Mouse (Mus musculus) G1E (cell line): ENCODE data around the gene Gm12394. TPM values are rescaled to one million over a fixed set of nuclear protein-coding genes. Genes with fewer than 3 reads are reported as not detected.

Experiments
- ATAC-seq: 2 replicates; pipeline ENCODE4 v1.8.0; 2016; ENCODE audit warnings: mild to moderate bottlenecking; ENCODE audit not compliant: insufficient number of reproducible peaks, poor library complexity, low FRiP score, severe bottlenecking; ENCODE audit errors: extremely low read depth
- DNase-seq: peaks from one replicate; pipeline ENCODE4 v3.0.0; 2012; ENCODE audit warnings: low spot score
- H3K27me3 ChIP-seq: 2 replicates; pipeline ENCODE4 v1.6.1; 2012; ENCODE audit warnings: mild to moderate bottlenecking, low read length, inconsistent platforms; ENCODE audit not compliant: insufficient read depth
- H3K36me3 ChIP-seq: replicated peaks from 2 replicates; pipeline ENCODE3; 2012; ENCODE audit warnings: mild to moderate bottlenecking, inconsistent platforms
- H3K4me1 ChIP-seq: 2 replicates; pipeline ENCODE4 v1.6.1; 2012; ENCODE audit warnings: low read depth, low read length, inconsistent platforms, mixed read lengths; ENCODE audit not compliant: insufficient read depth
- H3K4me3 ChIP-seq: 2 replicates; pipeline ENCODE4 v1.5.1; 2012; ENCODE audit warnings: low read depth, mild to moderate bottlenecking, inconsistent platforms, low read length, moderate library complexity, mixed read lengths
- H3K9me3 ChIP-seq: replicated peaks from 2 replicates; pipeline ENCODE4 v1.6.1; 2012; ENCODE audit warnings: inconsistent platforms
- CTCF ChIP-seq: IDR thresholded peaks from 2 replicates; pipeline ENCODE4 v1.5.1; 2012; ENCODE audit warnings: low read depth, low read length, inconsistent platforms, mixed read lengths
- GATA1 ChIP-seq: IDR thresholded peaks from 2 replicates; pipeline ENCODE4 v1.6.1; 2012; ENCODE audit warnings: borderline replicate concordance, low read length, inconsistent platforms, mixed read lengths
- GATA2 ChIP-seq: IDR thresholded peaks from 2 replicates; pipeline ENCODE4 v1.6.1; 2012; ENCODE audit warnings: low read depth, low read length, inconsistent platforms, borderline replicate concordance
- POLR2AphosphoS5 ChIP-seq: IDR thresholded peaks from 2 replicates; pipeline ENCODE4 v1.6.1; 2012; ENCODE audit warnings: low read depth, low read length, inconsistent platforms; ENCODE audit not compliant: insufficient replicate concordance
- TAL1 ChIP-seq: conservative IDR thresholded peaks from 2 replicates; pipeline ENCODE4 v1.6.1; 2012; ENCODE audit warnings: low read depth, low read length, inconsistent platforms, mixed read lengths
- polyA plus RNA-seq: library from polyadenylated mRNA; stranded (reverse); fragments of >175 nt; gene quantifications from 2 replicates; pipeline ENCODE4 v1.2.3, GENCODE M21; 2012
- total RNA-seq, 2 experiments: library from RNA; stranded (forward) in 1 of 2; stranded (reverse) in 1 of 2; fragments of 200-1000 nt in 1 of 2; fragments of >200 nt in 1 of 2; fragmentation: Nextera tagmentation in 1 of 2; gene quantifications; 2 replicates each; pipeline ENCODE4 v1.2.3; 2014 to 2017

Gene Gm12394
- total and polyA plus RNA-seq, 3 experiments: 0.60 TPM; not detected in 2

DNA sequence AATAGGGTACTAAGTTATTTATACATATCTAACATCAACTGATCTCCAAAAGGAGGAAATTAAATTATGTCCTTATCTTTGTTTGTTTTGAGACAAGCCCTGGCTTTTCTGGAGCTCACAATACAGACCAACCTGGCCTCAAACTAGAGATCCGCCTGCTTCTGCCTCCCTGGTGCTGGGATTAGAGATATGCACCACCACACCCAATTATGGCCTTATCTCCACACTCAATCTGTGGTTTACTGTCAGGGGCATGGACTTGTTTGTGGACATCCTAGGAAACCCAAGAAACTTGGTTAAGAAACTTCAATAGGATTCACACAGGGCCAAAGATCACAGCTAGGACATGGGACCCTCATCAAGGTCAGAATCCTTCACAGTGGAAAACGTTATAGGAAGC, 21.1 kb upstream of the Gm12394 start:
- H3K36me3 ChIP-seq: peaks cover 34% of the 10 kb centered on the region
- no peak overlapping the region for H3K4me3 ChIP-seq
- peaks cover 75% of the 10 kb centered on the region for H3K4me1 ChIP-seq
- H3K27me3 ChIP-seq: no peaks in the 10 kb centered on the region
- DNase-seq (no peak), ATAC-seq (no peak)
- H3K9me3 ChIP-seq: peaks cover 3% of the 10 kb centered on the region
- no peak for TF ChIP-seq POLR2AphosphoS5
- TF ChIP-seq TAL1: peak; percentile 16; the same call in 1 of the 2 replicates

DNA sequence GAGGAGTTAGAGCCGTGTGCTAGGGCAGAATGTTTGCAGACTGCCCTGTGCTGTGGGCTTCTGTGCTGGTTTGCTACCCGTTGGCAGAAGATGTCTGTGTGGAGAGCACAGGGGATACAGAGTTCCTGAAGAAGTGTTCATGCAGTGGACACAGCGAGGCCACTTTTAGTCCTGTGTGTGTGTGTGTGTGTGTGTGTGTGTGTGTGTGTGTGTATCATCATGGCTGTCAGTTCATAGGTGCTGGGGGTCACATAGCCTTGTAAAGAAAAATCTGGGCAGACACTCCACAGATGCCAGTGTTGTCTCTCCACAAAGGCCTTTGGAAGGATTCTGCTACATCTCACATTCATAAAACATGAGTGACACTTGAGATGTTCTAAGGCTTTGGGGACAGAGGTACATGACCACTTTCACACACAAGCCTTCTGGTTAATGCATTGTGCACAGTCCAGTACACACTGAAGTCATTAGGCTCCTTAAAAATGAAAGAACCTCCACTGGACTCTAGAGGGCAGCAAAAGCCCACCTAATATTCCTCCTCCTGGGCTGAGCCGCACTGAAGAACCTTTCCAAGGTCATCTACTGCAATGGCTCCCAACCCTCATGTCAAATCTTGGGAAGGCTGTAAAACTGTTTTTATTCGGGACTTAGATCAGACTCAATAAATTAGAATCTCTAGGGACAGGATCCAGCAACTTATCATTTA, 20.2 kb upstream of the Gm12394 start:
- TF ChIP-seq GATA2: no peak
- TF ChIP-seq GATA1: no peak
- no peak for TF ChIP-seq CTCF
- H3K27me3 ChIP-seq: no peaks in the 10 kb centered on the region
- peaks cover 42% of the 10 kb centered on the region for H3K36me3 ChIP-seq
- peaks cover 3% of the 10 kb centered on the region for H3K9me3 ChIP-seq
- H3K4me1 ChIP-seq: peaks cover 78% of the 10 kb centered on the region
- no peak for DNase-seq
- H3K4me3 ChIP-seq: no peak overlapping the region
- ATAC-seq: no peak

DNA sequence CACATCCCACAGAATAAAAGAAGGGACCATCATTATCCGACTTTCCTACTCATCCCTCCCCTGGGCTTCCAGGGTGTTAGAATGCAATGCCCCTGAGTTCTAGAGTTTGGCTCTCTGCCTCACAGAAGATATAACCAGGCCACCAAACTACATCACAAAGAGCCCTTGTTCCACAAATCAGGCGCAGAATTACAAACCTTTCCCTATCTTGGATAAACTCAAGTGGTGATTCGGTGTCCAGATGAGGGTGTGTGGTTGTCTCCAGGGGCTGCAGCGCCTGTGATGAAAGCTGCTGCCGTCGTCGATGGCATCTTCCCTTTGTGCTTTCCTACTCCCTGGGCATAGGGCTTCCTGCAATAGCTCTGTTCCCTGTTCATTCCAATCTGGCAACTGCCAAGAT, 17.6 kb upstream of the Gm12394 start, which contains the start of gene Fam205c:
TSS of gene Fam205c (minus strand) at position 101 of the 400 bp plus-strand sequence.
- H3K4me3 ChIP-seq: peak within 1 kb of the TSS; percentile 36; the same call in 1 of the 2 replicates

DNA sequence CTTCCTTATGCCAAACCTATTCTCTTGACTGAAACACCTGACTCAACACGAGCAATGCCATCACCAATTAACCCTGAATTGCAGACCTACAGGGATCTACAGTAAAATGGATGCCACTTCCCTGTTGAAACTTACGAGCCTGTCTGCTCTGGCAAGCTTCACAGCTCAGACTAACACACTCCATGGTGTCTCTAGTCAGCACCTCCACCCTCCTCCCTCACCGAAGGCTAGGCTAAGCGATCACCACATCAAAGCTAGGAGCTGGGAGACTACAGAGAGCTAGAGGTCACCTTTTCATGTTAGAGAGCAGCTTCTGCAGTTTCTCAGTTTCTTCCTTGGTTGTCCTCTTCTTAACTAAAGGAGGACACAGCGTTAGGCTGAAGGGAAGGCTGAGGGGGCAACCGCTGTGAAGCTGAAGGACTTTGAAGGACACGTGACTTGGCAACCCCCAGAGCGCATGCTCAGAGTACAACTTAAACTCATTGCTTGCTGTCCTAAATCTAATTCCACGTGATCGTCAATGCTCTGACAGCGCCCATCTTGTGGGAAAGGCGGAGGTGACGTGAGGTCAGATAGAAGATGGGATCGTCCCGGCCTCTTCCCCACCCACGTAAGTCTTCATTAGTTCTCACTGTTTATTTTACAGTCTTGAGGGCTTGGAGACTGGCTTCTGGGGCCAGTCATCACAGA, 16.3 kb upstream of the Gm12394 start:
- Histone ChIP-seq H3K9me3 (peaks cover 3% of the 10 kb centered on the region), H3K36me3 (peaks cover 49% of the 10 kb centered on the region), H3K4me3 (no peak overlapping the region; the same call in 1 of the 2 replicates), H3K27me3 (no peaks in the 10 kb centered on the region), H3K4me1 (peaks cover 84% of the 10 kb centered on the region)
- ATAC-seq (no peak), DNase-seq (no peak)
- TF ChIP-seq GATA2 (no peak), CTCF (no peak), TAL1 (no peak), GATA1 (no peak), POLR2AphosphoS5 (no peak)

More for the DNA sequence above, 17.6 kb upstream of the Gm12394 start, which contains the start of gene Fam205c:
- peaks cover 3% of the 10 kb centered on the region for H3K9me3 ChIP-seq
- TF ChIP-seq CTCF (no peak), GATA1 (no peak), TAL1 (no peak), GATA2 (no peak), POLR2AphosphoS5 (no peak)
- H3K36me3 ChIP-seq: peaks cover 49% of the 10 kb centered on the region
- H3K4me1 ChIP-seq: peaks cover 80% of the 10 kb centered on the region
- no peak for DNase-seq
- no peaks in the 10 kb centered on the region for H3K27me3 ChIP-seq
- ATAC-seq: no peak

DNA sequence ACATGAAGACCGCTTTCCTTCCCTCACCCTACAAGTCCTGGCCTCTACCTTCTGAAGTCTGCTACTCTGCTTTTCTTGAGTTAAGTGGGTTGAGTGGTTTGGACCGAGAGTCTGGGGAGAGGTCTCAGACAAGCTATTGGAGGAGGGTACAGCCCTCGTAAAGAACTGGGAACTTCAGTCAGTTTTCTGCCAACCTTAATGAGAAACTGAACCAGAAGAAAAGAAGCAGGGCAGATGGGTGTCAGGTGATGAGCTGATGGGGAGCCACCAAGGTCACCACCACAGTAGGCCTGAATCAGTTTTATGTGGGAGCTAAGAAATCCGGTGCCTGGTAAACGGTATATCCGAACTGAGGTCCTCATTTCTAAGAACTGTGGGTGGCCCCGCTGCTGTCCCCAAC, 15.6 kb upstream of the Gm12394 start:
- ATAC-seq (no peak), DNase-seq (no peak)
- Histone ChIP-seq H3K4me3 (no peak overlapping the region; the same call in 1 of the 2 replicates), H3K9me3 (no peaks in the 10 kb centered on the region), H3K4me1 (peaks cover 83% of the 10 kb centered on the region), H3K27me3 (no peaks in the 10 kb centered on the region), H3K36me3 (peaks cover 46% of the 10 kb centered on the region)
- TF ChIP-seq GATA1 (no peak), POLR2AphosphoS5 (no peak), GATA2 (no peak), TAL1 (no peak), CTCF (no peak)

DNA sequence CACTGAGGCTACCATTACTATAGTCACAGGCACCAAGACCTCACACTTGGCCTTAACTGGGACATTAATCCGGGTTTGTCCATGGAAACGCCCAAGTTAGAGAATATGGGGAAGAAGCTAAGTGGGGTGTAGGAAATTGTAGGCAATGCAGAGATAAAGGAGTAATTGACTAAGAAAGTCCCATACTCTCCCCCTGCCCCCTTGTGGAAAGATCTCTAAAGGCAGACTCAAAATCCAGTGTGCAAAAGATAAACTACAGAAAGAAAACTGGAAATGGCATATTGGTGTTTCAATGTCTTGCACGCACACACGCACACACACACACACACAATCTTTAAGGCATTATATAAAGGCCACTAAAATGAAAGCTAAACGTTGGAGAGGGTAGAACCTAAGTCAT, 14.2 kb upstream of the Gm12394 start:
- peak overlapping the region; percentile 39; the same call in 1 of the 2 replicates for H3K4me3 ChIP-seq
- H3K9me3 ChIP-seq: no peaks in the 10 kb centered on the region
- DNase-seq: no peak
- peaks cover 36% of the 10 kb centered on the region for H3K36me3 ChIP-seq
- no peaks in the 10 kb centered on the region for H3K27me3 ChIP-seq
- no peak for ATAC-seq
- TF ChIP-seq CTCF (no peak), TAL1 (no peak), POLR2AphosphoS5 (no peak), GATA1 (no peak), GATA2 (no peak)
- peaks cover 88% of the 10 kb centered on the region for H3K4me1 ChIP-seq
